Mouse (Mus musculus) brown adipose tissue, adult 24 weeks (tissue): Measurements from ENCODE around the gene Baz1a. TPM values are rescaled to one million over a fixed set of nuclear protein-coding genes. Genes with fewer than 3 reads are reported as not detected.
"Not testable (repeated sequence)": the region's sequence is repeated elsewhere in the genome, so short reads cannot be mapped to it uniquely, and the experiment has no call there.

Experiments used
- H3K27ac ChIP-seq: fragments of 200-500 bp; replicated peaks from 2 replicates; pipeline ENCODE4 v1.5.1; 2012; ENCODE audit warnings: low read depth, mild to moderate bottlenecking, low read length
- H3K4me1 ChIP-seq: fragments of 200-500 bp; 2 replicates; pipeline ENCODE4 v1.6.1; 2012; ENCODE audit warnings: low read length, mixed read lengths; ENCODE audit not compliant: control insufficient read depth, insufficient read depth, insufficient read length
- H3K4me3 ChIP-seq: fragments of 200-500 bp; 2 replicates; pipeline ENCODE4 v1.5.1; 2012; ENCODE audit warnings: low read depth, mild to moderate bottlenecking, low read length, moderate library complexity; ENCODE audit not compliant: insufficient read depth
- polyA plus RNA-seq: library from polyadenylated mRNA; stranded (reverse); fragments of >200 nt; gene quantifications from 2 replicates; pipeline ENCODE4 v1.2.4, GENCODE M21; 2012; ENCODE audit not compliant: missing spikeins, insufficient read depth, insufficient read length

Gene Baz1a
- polyA plus RNA-seq, 1 experiment = 3.6 TPM

DNA sequence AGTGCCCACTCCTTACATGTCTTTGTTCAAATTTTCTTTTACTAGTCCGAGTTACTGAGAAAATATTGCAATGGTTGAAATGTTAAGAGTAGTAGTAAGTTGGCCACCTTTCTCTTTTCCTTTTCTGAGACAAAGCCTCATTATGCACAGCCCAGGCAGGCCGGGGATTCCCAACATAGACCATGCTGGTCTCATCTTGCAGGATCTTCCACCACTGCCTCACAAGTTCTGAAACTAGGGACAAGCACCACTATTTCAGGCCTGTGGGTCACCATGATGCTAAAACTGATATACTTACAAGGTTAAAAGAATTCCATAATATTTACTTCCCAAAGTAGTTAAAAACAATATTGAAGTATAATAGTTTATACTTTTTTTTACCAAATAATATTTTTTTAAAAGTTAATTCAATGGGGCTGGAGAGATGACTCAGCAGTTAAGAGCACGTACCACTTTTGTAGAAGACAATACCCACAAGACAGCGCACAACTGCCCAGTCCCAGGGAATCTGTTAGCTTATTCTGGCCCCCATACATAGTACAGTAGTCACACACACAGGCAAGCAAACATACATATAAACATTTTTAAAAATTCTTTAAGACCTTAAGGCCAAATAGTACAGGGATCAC, 48.5 kb downstream of the Baz1a start:
- H3K4me1 ChIP-seq = no peaks in the 10 kb centered on the region; the same call in 1 of the 2 replicates
- H3K27ac ChIP-seq = no peak overlapping the region
- H3K4me3 ChIP-seq = no peak overlapping the region

DNA sequence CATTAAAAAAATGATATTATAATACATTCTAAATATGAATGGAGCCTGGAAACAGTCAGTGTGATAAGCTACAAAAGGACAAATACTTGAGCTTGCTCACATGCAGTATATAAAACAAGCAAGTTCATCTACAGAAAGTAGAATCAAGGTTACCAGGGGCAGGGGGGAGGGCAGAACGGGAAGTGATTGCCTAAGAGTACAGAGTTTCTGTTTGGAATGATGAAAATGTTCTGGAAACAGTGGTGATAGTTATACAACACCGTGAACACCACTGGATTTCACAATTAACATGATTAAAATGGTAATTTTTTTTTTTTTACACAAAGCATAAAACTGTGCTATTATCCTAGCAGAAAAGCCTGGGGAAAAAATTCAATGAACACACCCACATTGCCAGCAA, 54.6 kb downstream of the Baz1a start:
- Histone ChIP-seq H3K27ac (no peak overlapping the region), H3K4me1 (peaks cover 9% of the 10 kb centered on the region), H3K4me3 (no peak overlapping the region)

DNA sequence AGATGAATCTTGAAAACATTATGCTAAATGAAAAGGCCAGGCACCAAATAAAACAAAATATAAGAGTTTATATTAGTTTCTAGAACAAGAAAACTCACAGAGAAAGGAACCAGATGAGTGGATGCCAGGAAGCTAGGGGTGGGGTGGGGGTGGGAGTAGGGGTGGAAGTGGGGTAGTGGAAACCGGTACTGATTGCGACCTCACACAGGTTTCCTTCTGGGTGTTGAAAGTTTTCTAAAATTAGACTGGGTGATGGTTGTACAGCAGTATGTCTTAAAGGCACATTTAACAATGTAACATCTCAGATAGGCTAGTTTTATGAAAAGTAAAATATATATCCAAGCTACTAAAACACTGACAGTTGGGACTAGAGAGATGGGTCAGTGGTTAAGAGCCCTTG, 57.2 kb downstream of the Baz1a start:
- Histone ChIP-seq H3K4me1 (peaks cover 15% of the 10 kb centered on the region), H3K27ac (no peak overlapping the region), H3K4me3 (no peak overlapping the region)

DNA sequence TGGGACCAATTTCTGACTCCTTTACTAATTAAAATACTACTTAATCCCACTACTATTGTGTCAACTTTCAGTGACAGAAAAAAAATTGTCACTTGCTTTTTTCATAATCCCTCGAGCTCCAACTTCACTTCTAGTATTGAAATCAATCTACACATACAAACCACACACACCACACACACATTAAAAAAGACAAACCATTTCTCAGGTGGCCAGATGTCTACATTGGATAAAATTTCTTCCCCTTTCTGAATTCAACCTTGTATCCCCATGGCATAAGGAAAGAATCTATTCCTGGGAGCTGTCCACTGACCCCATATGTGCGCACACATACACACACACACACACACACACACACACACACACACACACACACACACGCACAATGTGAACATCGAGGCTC, 57.7 kb downstream of the Baz1a start:
- no peak overlapping the region for H3K4me3 ChIP-seq
- H3K4me1 ChIP-seq = peaks cover 15% of the 10 kb centered on the region
- H3K27ac ChIP-seq = 0 out of 2 replicates have a peak overlapping the region, but pooled peaks have one; percentile 8

DNA sequence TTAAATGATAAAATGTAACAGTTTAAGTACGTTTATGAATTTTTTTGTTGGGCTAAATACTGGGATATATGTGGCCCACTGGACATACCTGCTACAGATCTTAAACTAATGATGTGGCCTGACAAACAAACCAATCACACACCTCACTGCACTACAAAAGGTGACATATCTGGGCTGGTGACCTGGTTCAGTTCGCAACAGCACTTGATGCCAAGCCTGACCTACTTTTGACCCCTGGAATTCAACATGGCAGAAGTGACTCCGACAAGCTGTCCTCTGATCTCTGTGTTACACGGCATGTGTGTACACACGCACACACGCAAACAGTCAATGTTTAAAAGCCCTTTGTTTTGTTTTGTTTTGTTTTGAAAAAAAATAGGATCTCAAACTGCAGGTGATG, 68.0 kb downstream of the Baz1a start:
- H3K27ac ChIP-seq = no peak overlapping the region
- H3K4me1 ChIP-seq = no peaks in the 10 kb centered on the region
- H3K4me3 ChIP-seq = no peak overlapping the region

DNA sequence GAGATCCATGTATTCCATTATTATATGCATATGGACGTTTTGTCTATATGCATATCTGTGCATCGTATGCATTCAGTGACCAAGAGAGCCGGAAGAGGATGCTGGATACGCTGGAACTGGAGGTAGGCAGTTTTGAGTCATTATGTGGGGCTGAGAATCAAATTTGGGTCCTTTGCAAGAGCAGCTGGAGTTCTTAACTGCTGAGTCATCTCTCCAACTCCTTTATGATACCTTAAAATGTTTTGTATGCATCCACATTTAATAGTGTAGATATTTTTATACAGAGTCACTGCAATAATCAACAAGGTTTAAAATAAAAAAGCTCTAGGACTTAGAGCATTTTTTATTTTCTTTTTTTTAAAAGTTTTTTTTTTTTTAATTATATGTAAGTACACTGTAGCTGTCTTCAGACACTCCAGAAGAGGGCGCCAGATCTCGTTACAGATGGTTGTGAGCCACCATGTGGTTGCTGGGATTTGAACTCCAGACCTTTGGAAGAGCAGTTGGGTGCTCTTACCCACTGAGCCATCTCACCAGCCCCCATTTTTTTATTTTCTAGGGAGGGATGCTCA, 71.5 kb downstream of the Baz1a start:
- not testable (repeated sequence) for H3K4me3 ChIP-seq, H3K4me1 ChIP-seq

DNA sequence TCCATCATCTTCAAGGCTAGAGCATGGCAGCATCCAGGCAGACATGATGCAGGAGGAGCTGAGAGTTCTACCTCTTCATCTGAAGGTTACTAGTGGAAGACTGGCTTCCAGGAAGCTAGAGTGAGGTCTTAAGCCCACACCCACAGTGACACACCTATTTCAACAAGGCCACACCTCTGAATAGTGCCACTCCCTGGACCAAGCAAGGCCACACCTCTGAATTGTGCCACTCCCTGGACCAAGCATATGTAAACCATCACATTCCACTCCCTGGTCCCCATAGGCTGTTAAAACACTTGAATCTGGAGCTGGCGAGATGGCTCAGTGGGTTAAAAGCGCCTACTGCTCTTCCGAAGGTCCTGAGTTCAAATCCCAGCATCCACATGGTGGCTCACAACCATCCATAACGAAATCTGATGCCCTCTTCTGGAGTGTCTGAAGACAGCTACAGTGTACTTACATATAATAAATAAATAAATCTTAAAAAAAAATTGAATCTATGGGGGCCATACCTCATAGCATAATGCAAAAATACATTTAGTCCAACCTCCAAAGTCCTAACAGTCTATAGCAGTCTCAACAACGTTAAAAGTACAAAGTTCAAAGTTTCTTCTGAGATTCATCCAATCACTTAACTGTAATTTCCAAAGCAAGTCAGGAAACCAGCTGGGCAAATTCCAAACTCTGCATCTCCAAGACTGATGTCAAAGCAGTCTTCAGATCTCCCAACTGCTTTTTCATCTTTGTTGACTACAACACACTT, 76.4 kb downstream of the Baz1a start:
- H3K4me3 ChIP-seq, H3K27ac ChIP-seq, H3K4me1 ChIP-seq: not testable (repeated sequence)

More for the DNA sequence above, 71.5 kb downstream of the Baz1a start:
- H3K27ac ChIP-seq = not testable (repeated sequence)

DNA sequence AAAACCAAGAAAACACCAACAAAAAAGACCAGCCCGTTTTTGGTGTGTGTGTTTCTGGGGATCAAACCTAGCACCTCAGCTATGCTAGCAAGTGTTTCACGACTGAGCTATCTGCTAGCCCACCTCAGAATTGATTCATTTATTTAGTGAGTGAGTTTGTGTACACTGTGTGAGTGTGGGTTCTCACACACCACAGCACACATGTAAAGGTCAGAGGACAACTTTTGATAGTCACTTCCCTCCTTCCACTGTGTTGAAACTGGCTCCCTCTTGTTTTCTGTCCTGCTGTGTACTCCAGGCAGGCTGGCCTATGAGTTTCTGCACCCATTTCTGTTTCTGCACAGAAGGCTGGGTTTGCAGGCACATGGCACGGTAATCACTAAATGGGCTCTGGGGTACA, 103.8 kb downstream of the Baz1a start:
- Histone ChIP-seq H3K4me1 (no peaks in the 10 kb centered on the region), H3K27ac (no peak overlapping the region), H3K4me3 (no peak overlapping the region)

DNA sequence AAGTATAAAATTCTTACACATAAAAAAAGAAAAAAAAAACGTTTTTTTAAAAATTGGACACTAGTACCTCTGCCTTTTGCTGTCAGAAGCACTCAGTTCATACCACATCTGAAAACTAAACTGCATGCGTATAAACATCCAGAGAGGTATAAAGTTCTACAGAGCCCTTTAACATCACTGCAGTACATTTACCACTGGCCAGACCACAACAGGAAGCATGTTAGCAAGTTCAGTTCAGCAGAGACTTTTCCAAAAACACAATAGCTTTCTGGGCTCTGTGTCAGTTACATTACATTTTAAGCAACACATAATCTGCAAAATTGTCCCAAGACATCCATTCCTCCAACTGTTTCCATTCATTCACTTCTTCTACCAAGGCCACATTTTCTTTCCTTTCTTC, 121.6 kb downstream of the Baz1a start:
- not testable (repeated sequence) for H3K4me3 ChIP-seq, H3K27ac ChIP-seq, H3K4me1 ChIP-seq

DNA sequence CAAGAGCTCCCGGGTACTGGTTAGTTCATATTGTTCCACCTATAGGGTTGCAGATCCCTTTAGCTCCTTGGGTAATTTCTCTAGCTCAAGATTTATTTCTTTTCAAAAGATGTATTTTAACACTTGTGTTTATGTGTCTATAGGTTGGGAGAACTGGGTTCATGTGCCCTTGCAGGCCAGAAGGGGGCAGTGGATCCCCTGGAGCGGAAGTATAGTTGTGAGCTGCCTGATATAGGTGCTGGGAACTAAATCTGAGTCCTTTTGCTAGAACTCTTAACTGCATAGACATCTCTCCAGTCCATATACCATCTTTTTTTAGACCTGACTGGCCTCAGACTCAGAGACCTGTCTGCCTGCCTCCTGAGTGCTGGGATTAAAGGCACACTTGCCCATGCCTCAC, 123.7 kb downstream of the Baz1a start:
- H3K4me1 ChIP-seq = no peaks in the 10 kb centered on the region
- no peak overlapping the region for H3K4me3 ChIP-seq
- no peak overlapping the region for H3K27ac ChIP-seq

DNA sequence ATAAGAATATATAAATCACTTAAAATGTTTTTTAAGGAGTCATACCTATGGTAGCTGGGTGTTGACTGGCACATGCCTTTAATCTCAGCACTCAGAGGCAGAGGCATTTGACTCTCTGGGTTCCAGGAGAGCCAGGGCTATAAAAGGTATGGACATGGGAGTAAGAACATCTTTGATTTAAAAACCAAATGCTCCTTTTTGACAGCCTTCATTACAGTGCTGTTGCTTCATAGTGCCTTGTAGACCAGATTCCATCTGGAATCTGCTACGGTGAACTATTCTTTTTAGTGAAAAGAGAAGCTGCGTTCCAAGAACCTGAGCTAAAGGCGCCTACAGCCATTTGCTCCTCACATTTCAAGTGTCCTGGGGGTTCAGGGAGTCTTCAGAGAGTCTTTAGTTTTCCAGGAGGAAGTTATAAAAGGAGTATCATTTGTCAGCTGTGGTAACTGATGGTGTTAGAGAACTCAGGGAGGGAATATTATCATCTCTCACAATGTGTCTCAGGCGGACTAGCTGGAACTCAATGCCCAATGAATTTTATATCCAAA, 126.5 kb downstream of the Baz1a start:
- H3K4me3 ChIP-seq = no peak overlapping the region
- H3K4me1 ChIP-seq = no peaks in the 10 kb centered on the region
- no peak overlapping the region for H3K27ac ChIP-seq

DNA sequence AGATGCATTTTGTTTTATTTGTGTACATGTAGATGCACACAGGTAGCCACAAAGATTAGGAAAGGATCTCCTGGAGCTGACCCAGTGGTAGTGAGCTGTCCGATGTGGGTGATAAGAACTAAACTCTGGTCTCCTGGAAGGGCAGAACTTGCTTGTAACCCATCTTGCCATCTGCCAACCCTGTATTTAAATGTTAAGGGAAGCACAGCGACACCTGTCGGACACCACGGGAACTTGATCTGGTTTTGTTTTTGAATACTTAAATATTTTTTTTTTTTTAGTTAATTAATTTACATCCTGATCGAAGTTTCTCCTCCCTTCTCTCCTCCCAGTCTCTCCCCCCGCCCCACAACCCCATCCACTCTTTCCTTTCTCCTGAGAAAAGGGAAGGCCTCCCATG, 134.5 kb downstream of the Baz1a start:
- Histone ChIP-seq H3K27ac (no peak overlapping the region), H3K4me3 (no peak overlapping the region), H3K4me1 (no peaks in the 10 kb centered on the region)

DNA sequence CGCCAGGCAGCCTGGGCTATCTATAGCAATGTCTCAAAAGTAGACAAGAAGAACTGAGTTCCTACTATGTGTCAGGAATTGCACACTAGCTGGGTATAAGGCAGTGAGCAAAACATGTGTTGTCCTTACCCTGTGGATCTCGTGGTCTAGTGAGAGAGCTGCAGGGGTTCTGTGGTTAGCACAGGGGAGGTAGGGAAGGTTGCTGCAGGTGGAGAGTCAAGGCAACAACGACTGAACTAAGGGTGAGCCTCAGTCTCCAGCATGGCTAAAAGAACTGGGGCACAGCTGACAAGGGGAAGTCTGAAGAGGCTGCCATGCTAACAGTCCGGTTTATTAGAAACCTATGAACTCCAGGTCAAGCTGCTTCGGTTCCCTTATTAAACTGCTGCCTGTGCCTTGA, 134.9 kb downstream of the Baz1a start:
- H3K4me3 ChIP-seq = no peak overlapping the region
- no peaks in the 10 kb centered on the region for H3K4me1 ChIP-seq
- no peak overlapping the region for H3K27ac ChIP-seq

DNA sequence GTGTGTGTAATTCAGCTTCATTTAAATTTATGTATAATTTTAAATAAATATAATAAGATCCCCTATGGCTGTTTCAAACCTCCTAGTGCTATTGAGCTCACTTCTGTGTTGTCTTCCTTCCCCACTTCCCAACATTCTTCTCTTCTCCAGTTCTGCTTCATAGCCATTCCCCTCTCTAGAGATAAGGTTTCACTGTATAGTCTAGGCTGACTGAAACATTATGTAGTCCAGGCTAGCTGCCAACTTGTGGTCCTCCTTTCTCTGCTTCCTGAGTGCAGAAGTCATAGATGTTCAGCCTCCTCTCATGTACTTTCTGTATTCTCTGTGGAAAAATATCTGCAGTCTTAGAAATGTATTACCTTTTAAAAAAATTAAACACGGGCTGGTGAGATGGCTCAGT, 136.3 kb downstream of the Baz1a start:
- no peaks in the 10 kb centered on the region for H3K4me1 ChIP-seq
- H3K27ac ChIP-seq = no peak overlapping the region
- H3K4me3 ChIP-seq = no peak overlapping the region

DNA sequence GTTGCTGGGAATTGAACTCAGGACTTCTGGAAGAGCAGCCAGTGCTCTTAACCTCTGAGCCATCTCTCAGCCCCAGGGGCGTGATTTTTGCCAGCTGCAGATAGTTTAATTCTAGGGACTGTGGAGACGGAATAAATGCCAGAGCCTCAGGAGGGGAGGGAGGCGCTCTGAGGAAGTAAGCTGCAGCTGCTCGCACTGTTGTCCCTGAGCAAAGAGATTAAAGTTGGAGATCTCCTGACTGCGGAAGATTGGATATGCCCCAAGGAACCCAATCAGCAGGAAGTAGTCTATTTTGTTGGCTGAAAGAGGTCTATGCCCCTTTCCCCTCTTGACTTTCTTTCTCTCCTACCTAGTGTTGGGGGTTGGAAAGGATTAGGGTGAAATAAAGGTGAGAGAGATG, 137.3 kb downstream of the Baz1a start:
- Histone ChIP-seq H3K4me1 (no peaks in the 10 kb centered on the region), H3K27ac (no peak overlapping the region), H3K4me3 (no peak overlapping the region)

DNA sequence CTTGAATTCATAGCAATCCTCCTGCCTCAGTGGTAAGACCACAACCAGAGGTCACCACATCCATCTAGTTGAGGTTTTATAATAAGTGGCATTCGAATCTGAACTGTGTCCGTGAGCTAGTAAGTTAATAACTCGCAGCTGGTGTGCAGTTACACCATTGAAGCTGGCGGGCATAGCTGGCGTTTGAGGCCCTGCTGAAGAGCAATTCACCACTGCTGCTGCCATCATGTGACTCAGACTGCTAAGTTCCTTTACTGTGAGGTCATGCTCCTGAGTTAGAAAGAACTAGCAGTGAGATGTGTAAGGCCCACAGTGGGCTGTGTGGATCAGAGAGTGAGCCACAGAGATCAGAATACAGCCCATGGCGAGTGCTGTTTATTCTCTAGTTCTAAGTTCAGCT, 139.4 kb downstream of the Baz1a start:
- Histone ChIP-seq H3K4me1 (no peaks in the 10 kb centered on the region), H3K4me3 (no peak overlapping the region), H3K27ac (no peak overlapping the region)
